Mouse (Mus musculus) midbrain, embryonic 16.5 days (tissue): ENCODE measurements around the gene Dek. TPM values are rescaled to one million over a fixed set of nuclear protein-coding genes. Genes with fewer than 3 reads are reported as not detected.

Source experiments
- ATAC-seq: fragments of 200-750 bp; cut with Nextera tagmentation; 2 replicates; pipeline ENCODE4 v1.8.0; 2017; ENCODE audit warnings: moderate TSS enrichment
- H3K27ac ChIP-seq: fragments of 300-500 bp; sonication (generic); 2 replicates; pipeline ENCODE4 v1.5.1; 2014; ENCODE audit warnings: mild to moderate bottlenecking, low read length, mixed read lengths
- H3K27me3 ChIP-seq: fragments of 300-500 bp; sonication (generic); 2 replicates; pipeline ENCODE4 v1.6.1; 2014; ENCODE audit warnings: low read depth, low read length, mixed read lengths; ENCODE audit not compliant: control insufficient read depth, insufficient read depth
- H3K36me3 ChIP-seq: fragments of 300-500 bp; sonication (generic); 2 replicates; pipeline ENCODE4 v1.6.1; 2014; ENCODE audit warnings: mild to moderate bottlenecking, low read length, moderate library complexity, mixed read lengths; ENCODE audit not compliant: control insufficient read depth, insufficient read depth
- H3K4me1 ChIP-seq: fragments of 300-500 bp; sonication (generic); 2 replicates; pipeline ENCODE4 v1.6.1; 2014; ENCODE audit warnings: mild to moderate bottlenecking, low read length, mixed read lengths; ENCODE audit not compliant: control insufficient read depth, insufficient read depth
- H3K4me2 ChIP-seq: fragments of 300-500 bp; sonication (generic); 2 replicates; pipeline ENCODE4 v1.6.1; 2014; ENCODE audit warnings: mild to moderate bottlenecking, low read length, mixed read lengths
- H3K4me3 ChIP-seq: fragments of 300-500 bp; sonication (generic); 2 replicates; pipeline ENCODE4 v1.5.1; 2014; ENCODE audit warnings: low read depth, mild to moderate bottlenecking, low read length, moderate library complexity, mixed read lengths
- H3K9ac ChIP-seq: fragments of 300-500 bp; sonication (generic); 2 replicates; pipeline ENCODE4 v1.6.1; 2014; ENCODE audit warnings: low read depth, low read length, mixed read lengths
- H3K9me3 ChIP-seq: fragments of 300-500 bp; sonication (generic); replicated peaks from 2 replicates; pipeline ENCODE4 v1.6.1; 2014; ENCODE audit warnings: mild to moderate bottlenecking, low read length, mixed read lengths; ENCODE audit not compliant: control insufficient read depth, poor library complexity, severe bottlenecking
- WGBS: fragments of 180-500 bp; shearing (Covaris S2); extraction: QIAGEN DNeasy Blood & Tissue Kit; methylation state at CpG from one replicate; pipeline ENCODE4 v1.1.7; 2014; 5-methylcytosine and 5-hydroxymethylcytosine counted together
- polyA plus RNA-seq: library from polyadenylated mRNA; unstranded; fragments of >200 nt; fragmentation: Nextera tagmentation; extraction: Ambion mirVana; gene quantifications from 2 replicates; pipeline ENCODE4 v1.2.1, GENCODE M21; 2015

Dek gene
- polyA plus RNA-seq, 1 experiment from 2014 or later, result 94.8 TPM

DNA sequence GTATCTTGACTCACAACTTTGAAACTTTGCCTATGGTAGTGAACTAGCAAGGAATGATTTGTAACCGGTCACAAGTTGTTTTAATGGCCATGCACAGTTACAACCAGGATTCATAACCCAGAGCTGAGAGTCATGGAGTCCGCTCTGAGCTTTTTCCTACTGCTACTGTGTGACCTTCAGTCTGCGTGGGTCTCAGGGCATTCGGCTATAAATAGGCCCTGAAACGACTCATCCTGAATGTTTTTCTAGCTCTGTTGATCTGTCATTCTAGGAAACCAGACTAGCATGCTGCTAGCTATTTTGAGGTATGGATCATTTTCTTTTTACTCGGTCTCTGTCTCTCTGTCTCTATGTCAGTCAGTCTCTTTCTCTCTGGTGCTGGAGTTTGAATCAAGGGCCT lies 36.8 kb upstream of the Dek start:
- H3K4me1 ChIP-seq, result no peaks in the 10 kb centered on the region
- no peak overlapping the region for H3K4me2 ChIP-seq
- H3K27me3 ChIP-seq, result no peaks in the 10 kb centered on the region
- H3K36me3 ChIP-seq, result no peaks in the 10 kb centered on the region
- no peak overlapping the region for H3K27ac ChIP-seq
- H3K9me3 ChIP-seq, result no peaks in the 10 kb centered on the region
- H3K4me3 ChIP-seq, result no peak overlapping the region
- 84% methylated on average over 6 of the region's 6 CpGs for WGBS
- no peak for ATAC-seq
- H3K9ac ChIP-seq, result no peak overlapping the region

DNA sequence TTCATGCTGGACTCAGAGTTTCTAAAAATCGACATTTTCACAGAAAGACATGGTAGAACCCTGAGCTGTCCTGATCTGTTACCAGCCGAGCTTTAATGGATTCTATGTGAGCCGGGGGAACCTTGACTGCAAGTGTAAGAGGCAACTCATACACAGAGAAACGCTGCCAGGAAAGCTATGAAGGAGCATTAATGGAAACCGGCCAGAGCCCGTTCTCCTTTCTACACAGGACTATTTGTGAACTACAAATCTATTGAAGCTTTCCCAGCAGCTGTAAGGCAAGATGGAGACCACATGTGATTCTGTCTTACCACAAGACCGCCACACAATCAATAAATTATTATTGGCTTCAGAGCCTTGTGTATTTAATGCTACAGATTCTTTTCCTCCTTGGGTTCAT lies 29.7 kb upstream of the Dek start:
- Histone ChIP-seq H3K9ac (no peak overlapping the region), H3K4me3 (no peak overlapping the region), H3K4me2 (no peak overlapping the region), H3K9me3 (no peaks in the 10 kb centered on the region), H3K36me3 (no peaks in the 10 kb centered on the region), H3K27ac (no peak overlapping the region), H3K27me3 (no peaks in the 10 kb centered on the region), H3K4me1 (no peaks in the 10 kb centered on the region)
- WGBS, result 93% methylated on average over 7 of the region's 7 CpGs
- no peak for ATAC-seq

- no peak for ATAC-seq
- Histone ChIP-seq H3K4me2 (no peak overlapping the region), H3K4me1 (no peaks in the 10 kb centered on the region), H3K9ac (no peak overlapping the region), H3K9me3 (no peaks in the 10 kb centered on the region), H3K36me3 (no peaks in the 10 kb centered on the region), H3K27me3 (no peaks in the 10 kb centered on the region), H3K27ac (no peak overlapping the region), H3K4me3 (no peak overlapping the region)
- WGBS, result 95% methylated on average over 7 of the region's 7 CpGs
These were observed 28.8 kb upstream of the Dek start for GRCm38 (mm10) chr13:47134836-47135235.

GRCm38 (mm10) chr13:47133058-47133457 lies 27.1 kb upstream of the Dek start:
- no peaks in the 10 kb centered on the region for H3K4me1 ChIP-seq
- no peak overlapping the region for H3K9ac ChIP-seq
- H3K4me3 ChIP-seq, result no peak overlapping the region
- H3K4me2 ChIP-seq, result no peak overlapping the region
- 91% methylated on average over 8 of the region's 8 CpGs for WGBS
- no peaks in the 10 kb centered on the region for H3K36me3 ChIP-seq
- no peak overlapping the region for H3K27ac ChIP-seq
- no peaks in the 10 kb centered on the region for H3K9me3 ChIP-seq
- no peak for ATAC-seq
- H3K27me3 ChIP-seq, result no peaks in the 10 kb centered on the region

DNA sequence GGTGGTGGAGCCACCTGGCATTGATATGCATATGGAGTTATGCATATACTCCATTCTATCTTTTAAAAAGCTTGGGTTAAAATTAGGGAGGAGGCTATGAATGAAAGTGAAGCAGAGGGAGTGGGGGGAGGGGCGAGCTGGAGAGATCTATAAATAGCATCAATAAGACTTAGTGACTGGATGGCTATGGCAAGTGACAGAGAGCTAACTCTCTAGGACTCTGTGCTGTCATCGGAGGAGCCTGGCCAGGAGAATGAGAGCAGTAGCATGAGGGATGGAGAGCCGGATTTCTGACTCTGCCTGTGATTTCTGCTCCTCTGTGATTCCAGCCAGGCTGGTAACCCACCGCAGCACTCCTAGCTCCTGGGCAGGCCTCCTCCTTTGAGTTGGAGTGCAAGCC lies 23.1 kb upstream of the Dek start:
- H3K4me3 ChIP-seq, result no peak overlapping the region
- ATAC-seq, result no peak
- H3K4me1 ChIP-seq, result no peaks in the 10 kb centered on the region
- H3K27ac ChIP-seq, result no peak overlapping the region
- H3K27me3 ChIP-seq, result no peaks in the 10 kb centered on the region
- no peaks in the 10 kb centered on the region for H3K36me3 ChIP-seq
- H3K9me3 ChIP-seq, result no peaks in the 10 kb centered on the region
- H3K9ac ChIP-seq, result no peak overlapping the region
- H3K4me2 ChIP-seq, result no peak overlapping the region
- 53% methylated on average over 4 of the region's 4 CpGs for WGBS

DNA sequence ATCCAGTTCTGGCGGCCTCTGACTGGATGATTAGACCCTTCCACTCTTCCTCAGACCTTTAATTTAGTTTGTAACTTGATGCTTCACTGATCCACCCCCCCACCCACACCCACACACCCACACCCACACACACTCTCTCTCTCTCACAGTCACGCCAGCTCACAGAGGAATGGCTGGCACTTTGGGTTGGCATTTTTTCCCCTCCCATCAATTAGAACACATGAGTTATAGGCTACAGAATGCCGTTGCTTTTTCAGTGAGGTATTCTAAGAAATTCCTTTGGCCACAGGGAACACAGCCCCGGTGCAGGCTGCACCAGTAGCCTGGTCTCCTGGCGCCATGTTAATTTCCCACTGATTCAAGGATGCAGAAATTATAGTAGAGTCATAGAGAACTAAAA lies 19.6 kb upstream of the Dek start:
- ATAC-seq, result no peak
- WGBS, result 80% methylated on average over 5 of the region's 5 CpGs
- Histone ChIP-seq H3K4me1 (peaks cover 16% of the 10 kb centered on the region), H3K36me3 (no peaks in the 10 kb centered on the region), H3K9me3 (no peaks in the 10 kb centered on the region), H3K4me3 (no peak overlapping the region), H3K27ac (no peak overlapping the region), H3K27me3 (peaks cover 4% of the 10 kb centered on the region; the same call in 1 of the 2 replicates), H3K4me2 (no peak overlapping the region), H3K9ac (no peak overlapping the region)

- Histone ChIP-seq H3K27ac (no peak overlapping the region), H3K4me3 (no peak overlapping the region), H3K4me2 (no peak overlapping the region), H3K27me3 (peaks cover 4% of the 10 kb centered on the region; the same call in 1 of the 2 replicates), H3K36me3 (no peaks in the 10 kb centered on the region), H3K9ac (no peak overlapping the region), H3K4me1 (peaks cover 16% of the 10 kb centered on the region), H3K9me3 (no peaks in the 10 kb centered on the region)
- ATAC-seq, result no peak
- WGBS, result 89% methylated on average over 6 of the region's 6 CpGs
These were observed 19.0 kb upstream of the Dek start for GRCm38 (mm10) chr13:47124986-47125385.

- peaks cover 4% of the 10 kb centered on the region; the same call in 1 of the 2 replicates for H3K27me3 ChIP-seq
- no peak overlapping the region for H3K27ac ChIP-seq
- H3K9me3 ChIP-seq, result no peaks in the 10 kb centered on the region
- ATAC-seq, result no peak
- no peaks in the 10 kb centered on the region for H3K36me3 ChIP-seq
- H3K9ac ChIP-seq, result no peak overlapping the region
- 52% methylated on average over 3 of the region's 3 CpGs for WGBS
- no peak overlapping the region for H3K4me3 ChIP-seq
- H3K4me2 ChIP-seq, result no peak overlapping the region
- H3K4me1 ChIP-seq, result peaks cover 16% of the 10 kb centered on the region
These were observed 18.4 kb upstream of the Dek start for GRCm38 (mm10) chr13:47124449-47124848.

DNA sequence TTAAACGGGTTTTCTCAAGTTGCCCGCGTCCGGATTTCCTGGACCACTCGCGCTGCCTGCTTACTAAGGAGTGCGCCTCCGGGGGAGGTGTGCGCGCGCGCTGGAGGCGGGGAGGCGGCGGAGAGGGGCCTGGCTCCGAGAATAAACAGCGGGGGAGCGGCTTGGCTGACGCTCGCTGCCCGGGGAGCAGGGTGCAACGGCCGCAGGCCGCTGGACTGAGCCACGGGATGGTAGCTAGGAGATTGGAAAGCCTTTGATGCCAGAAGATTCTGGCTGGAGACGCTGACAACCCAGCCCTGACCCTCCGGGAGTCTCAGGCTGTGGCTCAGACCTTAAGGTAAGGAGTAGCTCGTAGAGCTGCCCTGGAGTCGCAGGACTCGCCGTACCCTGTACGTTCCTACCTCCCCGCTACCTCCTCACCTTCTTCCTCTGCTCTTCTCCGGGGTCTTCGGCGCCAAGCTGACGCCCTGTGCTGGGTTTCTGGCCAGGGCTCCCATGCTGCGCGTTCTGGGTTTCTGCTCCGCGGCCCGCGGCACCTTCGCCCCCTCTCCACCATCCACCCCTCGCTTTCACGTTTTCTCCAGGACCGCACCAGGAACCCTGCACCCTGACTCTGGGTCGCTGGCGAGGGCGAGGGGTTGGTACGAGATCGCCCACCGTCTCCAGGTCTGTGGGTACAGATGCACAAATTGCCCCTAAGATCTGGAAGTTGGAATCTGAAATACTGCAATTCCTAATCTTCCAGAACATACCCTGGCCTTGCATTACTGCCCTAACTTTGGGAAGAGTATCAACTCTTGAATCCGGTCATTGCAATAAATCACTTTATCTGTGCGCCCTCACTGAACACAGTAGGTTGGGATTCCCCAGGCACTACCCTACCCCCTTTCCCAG lies 16.8 kb upstream of the Dek start, which contains the start of gene Rnf144b:
Rnf144b (plus strand) TSS at position 120 of the 894 bp plus-strand sequence.
- Histone ChIP-seq H3K4me1 (peaks cover 16% of the 10 kb centered on the region), H3K36me3 (no peaks in the 10 kb centered on the region), H3K9me3 (no peaks in the 10 kb centered on the region), H3K4me2 (peak within 1 kb of the TSS; percentile 100), H3K27ac (no peak within 1 kb of the TSS), H3K9ac (peak within 1 kb of the TSS; percentile 78), H3K27me3 (peaks cover 4% of the 10 kb centered on the region; the same call in 1 of the 2 replicates), H3K4me3 (peak within 1 kb of the TSS; percentile 66)
- peak; percentile 42; the same call in 1 of the 2 replicates for ATAC-seq
- WGBS, result 2% methylated on average over 55 of the region's 55 CpGs
